Mouse (Mus musculus): ENCODE measurements around the gene Zbtb2.

DNA sequence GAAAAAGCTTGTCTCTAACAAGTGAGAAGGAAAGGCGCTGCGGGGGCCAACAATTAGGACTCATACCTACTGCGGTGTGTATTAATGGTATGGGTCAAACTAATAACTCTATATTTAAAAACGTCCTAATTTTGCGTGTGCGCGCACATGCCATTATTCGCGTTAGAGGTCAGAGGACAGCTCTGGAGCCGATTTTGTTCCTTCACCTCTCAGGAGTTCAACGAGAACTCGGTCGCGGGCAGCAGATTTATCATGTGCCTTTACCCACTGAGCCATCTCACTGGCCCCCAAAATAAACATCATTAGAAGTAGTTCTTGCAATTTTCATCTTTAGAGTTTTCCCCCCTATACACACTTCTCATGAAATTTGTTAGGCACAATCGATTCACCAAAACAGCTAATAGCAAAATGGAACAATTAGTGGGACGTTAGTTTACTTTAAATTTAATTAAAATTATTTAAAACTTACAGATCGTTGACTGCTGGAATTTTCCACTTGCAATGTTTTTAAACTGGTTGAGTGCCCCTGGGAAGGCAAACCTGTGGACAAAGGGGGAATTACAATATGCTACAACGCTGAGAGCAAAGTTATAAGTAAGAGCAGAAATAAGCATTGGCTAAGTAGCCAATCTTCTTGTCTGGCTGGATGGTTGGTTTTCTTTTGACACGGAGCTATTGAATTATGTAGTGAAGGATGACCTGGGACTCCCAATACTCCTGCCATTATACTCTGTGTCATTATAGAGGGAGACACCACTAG, 45.3 kb upstream of the Zbtb2 start:
- TF ChIP-seq CTCF (IDR thresholded peaks at IDR 0.05; ENCODE audit: extremely low read depth, insufficient read depth, low read length) (no peak), POLR2A (IDR thresholded peaks at IDR 0.05; ENCODE audit: extremely low read depth, insufficient read depth, low read length) (no peak)
